Mouse (Mus musculus): ENCODE results near the gene Msmp. TPM values are rescaled to one million over a fixed set of nuclear protein-coding genes. Genes with fewer than 3 reads are reported as not detected.
A peak's percentile ranks its signal among the peaks of the same experiment; 100 is the strongest.

Msmp gene
- not detected for total RNA-seq (2021)
- long read RNA-seq, experiment 1: 0 reads
- long read RNA-seq, experiment 2: 0 reads

- DNase-seq (ENCODE audit: low spot score in 2 of 2): no peak
Observed at GRCm38 (mm10) chr4:43584444-43585416, at the start of gene Msmp. TSS of gene Msmp (minus strand) at chr4:43584494.

GRCm38 (mm10) chr4:43633736-43634135 is 49.4 kb upstream of the Msmp start:
- DNase-seq (ENCODE audit: low spot score in 2 of 2): no peak

GRCm38 (mm10) chr4:43633296-43633695 is 49.0 kb upstream of the Msmp start:
- DNase-seq (ENCODE audit: low spot score in 2 of 2): no peak

- peak in 1 of 2 experiments; percentile 15 for DNase-seq (ENCODE audit: low spot score in 2 of 2)
Observed at GRCm38 (mm10) chr4:43631956-43632920, 47.9 kb upstream of the Msmp start.

GRCm38 (mm10) chr4:43631046-43631955 is 47.0 kb upstream of the Msmp start, which contains the start of gene Npr2:
TSS of gene Npr2 (plus strand) at chr4:43631935.
- peak; percentile 31 to 36 for DNase-seq (ENCODE audit: low spot score in 2 of 2)

GRCm38 (mm10) chr4:43630671-43631045 is 46.4 kb upstream of the Msmp start:
- no peak for DNase-seq (ENCODE audit: low spot score in 2 of 2)

GRCm38 (mm10) chr4:43630030-43630581 is 45.8 kb upstream of the Msmp start:
- peak; percentile 86 to 87 for DNase-seq (ENCODE audit: low spot score in 2 of 2)

- no peak for DNase-seq (ENCODE audit: low spot score in 2 of 2)
Observed at GRCm38 (mm10) chr4:43629106-43629817, 45.0 kb upstream of the Msmp start.

- no peak for DNase-seq (ENCODE audit: low spot score in 2 of 2)
Observed at GRCm38 (mm10) chr4:43620146-43620778, 36.0 kb upstream of the Msmp start.

GRCm38 (mm10) chr4:43613060-43613730 is 28.9 kb upstream of the Msmp start:
- no peak for DNase-seq (ENCODE audit: low spot score in 2 of 2)

- DNase-seq (ENCODE audit: low spot score in 2 of 2): no peak
Observed at GRCm38 (mm10) chr4:43612534-43612933, 28.2 kb upstream of the Msmp start.

GRCm38 (mm10) chr4:43604751-43605685 is 20.7 kb upstream of the Msmp start:
- DNase-seq (ENCODE audit: low spot score in 2 of 2): no peak

- no peak for DNase-seq (ENCODE audit: low spot score in 2 of 2)
Observed at GRCm38 (mm10) chr4:43604099-43604498, 19.8 kb upstream of the Msmp start.

GRCm38 (mm10) chr4:43600195-43600934 is 16.1 kb upstream of the Msmp start:
- DNase-seq (ENCODE audit: low spot score in 2 of 2): no peak

- no peak for DNase-seq (ENCODE audit: low spot score in 2 of 2)
Observed at GRCm38 (mm10) chr4:43598650-43599380, 14.5 kb upstream of the Msmp start.

- no peak for DNase-seq (ENCODE audit: low spot score in 2 of 2)
Observed at GRCm38 (mm10) chr4:43598200-43598599, 13.9 kb upstream of the Msmp start.

Data from left cerebral cortex, adult 18-20 months (tissue).